Mouse (Mus musculus) spleen, postnatal 4 days (tissue): ENCODE results near the gene Cnst.
"Not testable (repeated sequence)": the region's sequence is repeated elsewhere in the genome, so short reads cannot be mapped to it uniquely, and the experiment has no call there.

Source experiments
- DNase-seq, 2 experiments: peaks; one replicate each; pipeline ENCODE4 v3.0.0; 2022; ENCODE audit warnings: low spot score in 2 of 2

The Cnst gene

DNA sequence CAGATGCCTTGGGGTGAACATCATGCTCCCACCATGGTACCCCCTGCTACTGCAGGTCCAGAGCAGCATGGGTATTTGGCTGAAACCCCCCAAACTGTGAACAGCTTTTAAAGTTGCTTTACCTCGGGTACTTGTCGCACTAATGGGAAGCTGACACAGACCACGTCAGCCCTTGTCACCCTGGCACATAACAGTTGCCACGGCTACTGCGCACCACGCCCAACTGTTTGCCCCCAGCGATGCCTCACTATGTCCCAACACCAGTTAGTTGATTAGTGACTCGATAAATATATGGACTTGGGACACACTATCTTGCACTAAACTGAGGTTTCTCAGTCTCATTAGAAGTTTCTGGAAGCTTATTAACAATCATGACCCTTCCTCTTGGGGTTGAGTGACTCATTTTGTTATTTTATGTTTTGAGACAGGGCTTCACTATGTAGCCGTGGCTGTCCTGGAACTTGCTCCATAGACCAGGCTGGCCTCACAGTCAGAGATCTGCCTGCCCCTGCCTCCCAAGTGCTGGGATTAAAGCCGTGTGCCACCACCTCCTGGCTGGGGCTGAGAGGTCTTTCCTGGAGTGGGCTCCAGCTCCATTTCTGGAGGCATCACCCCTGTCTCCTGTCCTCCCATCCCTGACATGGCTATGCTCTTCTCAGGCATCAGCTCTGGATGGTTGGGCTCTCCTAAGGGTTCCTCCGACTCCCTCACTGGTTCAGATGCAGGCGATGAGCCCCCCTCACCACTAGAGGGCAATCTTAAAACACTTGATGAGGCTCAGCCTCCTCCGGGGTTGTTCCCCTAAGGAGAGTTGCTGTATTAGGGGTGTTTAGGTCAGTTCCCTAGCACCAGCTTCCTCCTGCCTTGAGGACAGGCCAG, 99.2 kb downstream of the Cnst start:
- peak; percentile 76 to 87 for DNase-seq

DNA sequence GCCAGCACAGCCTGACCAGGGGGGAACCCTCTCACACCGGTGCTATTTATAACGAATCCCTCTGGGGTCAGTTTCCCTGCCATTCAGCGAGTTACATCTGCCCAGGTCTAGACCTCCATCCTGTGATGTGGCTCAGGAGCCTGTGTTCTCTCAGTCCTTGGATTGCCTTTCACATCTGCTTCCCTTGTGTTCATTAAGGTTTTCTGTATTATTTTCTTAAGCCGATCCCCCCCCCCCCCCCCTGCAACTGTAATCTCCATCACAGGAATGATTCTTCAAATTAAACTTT, 99.8 kb downstream of the Cnst start:
- no peak for DNase-seq

DNA sequence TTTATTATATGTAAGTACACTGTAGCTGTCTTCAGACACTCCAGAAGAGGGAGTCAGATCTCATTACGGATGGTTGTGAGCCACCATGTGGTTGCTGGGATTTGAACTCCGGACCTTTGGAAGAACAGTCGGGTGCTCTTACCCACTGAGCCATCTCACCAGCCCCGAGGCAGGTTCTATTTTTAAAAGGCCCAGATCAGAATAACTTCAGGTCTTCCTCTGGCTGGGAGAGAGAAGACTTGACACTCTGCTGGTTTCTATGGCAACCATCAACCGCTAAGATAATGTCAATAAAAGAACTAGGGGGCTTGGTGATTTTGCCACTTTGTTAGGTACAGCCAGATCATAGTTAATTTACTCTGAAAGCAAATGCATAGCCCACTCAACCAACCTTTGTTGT, 102.5 kb downstream of the Cnst start:
- DNase-seq, result not testable (repeated sequence)

DNA sequence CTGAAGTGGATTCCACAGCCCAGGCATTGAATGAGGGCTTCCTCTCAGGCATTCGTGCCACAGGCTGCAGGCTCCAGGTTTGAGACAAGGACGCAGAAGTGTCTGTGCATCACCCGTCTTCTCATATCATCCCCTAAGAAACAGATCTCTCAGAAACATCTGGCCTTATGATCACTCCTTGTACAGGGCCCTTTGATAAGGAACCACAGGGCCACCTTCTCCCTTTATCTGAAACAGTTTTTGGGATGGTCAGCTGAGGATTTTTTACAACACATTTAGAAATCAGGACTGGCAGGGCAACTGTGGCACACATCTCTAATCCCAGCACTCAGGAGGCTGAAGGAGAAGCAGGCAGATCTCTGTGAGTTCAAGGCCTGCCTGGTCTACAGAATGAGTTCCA, 103.2 kb downstream of the Cnst start:
- peak in 1 of 2 experiments; percentile 49 for DNase-seq

DNA sequence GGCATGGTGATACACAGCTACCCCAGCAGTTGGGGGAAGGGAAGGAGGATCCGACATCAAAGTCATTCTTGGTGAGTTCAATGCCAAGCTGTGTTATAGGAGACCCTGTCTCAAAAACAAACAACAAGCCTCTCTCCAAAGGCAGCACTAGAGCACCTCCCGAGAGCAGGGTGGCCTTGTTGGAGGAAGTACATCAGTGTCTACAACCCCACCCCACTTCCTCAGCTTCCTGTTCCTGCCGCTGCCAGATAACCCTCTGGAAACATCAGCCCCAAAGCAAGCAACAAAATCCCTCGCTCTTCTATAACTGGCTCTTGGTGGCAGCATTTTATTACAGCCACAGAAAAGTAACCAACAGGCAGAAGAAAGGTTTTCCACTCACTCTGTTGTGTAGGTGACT, 104.1 kb downstream of the Cnst start:
- peak in 1 of 2 experiments; percentile 57 for DNase-seq

DNA sequence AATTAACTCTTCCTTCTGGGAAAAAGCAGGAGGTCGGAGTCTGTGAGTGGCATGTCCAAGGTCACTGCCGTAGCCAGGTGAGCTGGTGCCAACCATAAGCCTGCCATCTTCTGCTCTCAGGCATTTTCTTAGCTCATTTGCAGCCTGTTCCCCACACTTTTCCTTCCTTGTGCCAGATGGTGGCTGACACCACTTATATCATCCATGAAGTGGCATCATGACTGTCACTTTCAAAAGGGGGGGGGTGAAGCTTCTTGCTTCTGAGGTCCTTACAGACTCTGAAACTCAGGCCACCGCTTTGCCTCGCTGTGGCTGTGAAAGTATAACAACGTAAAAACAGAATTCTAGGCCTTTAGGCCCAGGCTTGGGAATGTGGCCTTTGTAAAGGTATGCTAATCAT, 105.1 kb downstream of the Cnst start:
- peak in 1 of 2 experiments; percentile 44 for DNase-seq

DNA sequence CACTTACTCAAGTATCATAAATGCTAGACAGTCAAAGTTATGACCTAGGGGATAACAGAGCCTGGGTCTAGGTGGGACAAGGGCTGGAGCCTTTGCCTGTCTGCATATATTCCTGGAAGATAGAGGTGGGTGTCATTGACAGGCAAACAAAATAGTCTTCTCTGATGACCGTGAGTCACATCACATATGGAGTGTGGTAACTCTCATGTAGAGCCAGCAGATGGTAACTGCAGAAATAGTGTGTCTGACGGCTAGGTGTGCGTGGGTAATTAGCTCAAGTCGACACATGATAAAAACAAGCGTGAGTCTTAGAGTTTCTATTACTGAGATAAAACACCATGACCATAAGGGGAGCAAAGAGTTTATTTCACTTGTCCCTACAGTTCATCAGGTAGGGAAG, 116.9 kb downstream of the Cnst start:
- DNase-seq, result no peak

DNA sequence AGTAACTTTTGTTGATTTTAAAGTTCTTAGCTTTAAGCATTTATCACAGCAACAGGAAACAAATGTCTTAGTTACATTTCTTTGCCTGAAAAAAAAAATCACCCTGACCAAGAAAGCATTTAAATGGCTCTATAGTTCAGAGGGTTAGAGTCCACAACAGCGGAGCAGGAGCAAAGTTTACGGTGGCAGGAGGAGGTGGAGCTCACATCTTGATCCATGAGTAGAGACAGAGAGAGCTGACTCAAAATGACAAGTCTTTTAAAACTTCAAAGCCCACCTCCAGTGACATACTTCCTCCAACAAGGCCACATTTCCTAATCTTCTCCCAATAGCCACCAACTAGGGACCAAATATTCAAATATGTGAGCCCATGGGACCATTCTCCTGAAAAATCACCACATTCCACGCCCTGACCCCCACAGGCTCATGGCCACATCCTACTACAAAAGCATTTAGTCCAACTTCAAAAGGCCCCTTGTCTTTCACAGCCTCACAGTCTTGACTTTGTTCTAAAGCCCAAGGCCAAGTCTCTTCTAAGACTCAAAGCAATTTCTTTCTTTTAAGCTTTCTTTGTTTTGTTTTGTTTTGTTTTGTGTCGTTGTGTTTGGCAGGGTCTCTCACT, 118.2 kb downstream of the Cnst start:
- no peak for DNase-seq

DNA sequence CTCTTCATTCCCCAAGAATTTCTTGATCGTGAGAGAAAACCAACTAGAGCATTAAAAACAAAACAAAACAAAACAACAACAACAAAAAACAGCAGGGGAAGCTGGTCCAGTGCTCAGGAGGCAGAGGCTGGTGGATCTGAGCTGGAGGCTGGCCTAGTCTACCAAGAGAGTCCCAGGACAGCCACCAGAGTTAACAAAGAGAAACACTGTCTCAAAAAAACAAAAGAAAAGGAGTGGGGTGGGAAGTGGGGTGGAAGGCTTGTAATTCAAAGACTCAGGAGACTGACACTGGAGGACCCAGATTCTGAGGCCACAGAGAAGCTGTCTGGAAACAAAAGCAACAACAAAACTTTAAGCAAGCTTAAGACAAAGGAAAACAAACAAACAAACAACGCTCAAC, 120.8 kb downstream of the Cnst start:
- no peak for DNase-seq

DNA sequence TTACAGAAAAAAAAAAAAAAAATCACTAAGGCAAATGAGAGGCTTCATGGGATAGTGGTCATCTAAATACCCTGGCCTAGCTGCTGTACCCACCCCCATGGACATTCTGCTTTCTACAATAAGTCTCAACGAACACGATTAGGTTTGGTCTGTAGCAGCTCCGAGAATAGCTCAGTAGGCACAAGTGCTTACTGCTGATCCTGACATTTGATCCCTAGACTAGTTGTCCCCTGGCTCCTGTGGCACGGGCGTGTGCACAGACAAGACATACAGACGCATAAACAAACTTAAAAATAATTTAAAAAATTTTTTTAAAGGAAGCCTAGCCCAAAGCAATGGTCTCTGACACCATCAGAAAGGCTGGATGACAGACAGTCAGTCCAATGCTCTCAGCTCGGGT, 121.3 kb downstream of the Cnst start:
- no peak for DNase-seq

DNA sequence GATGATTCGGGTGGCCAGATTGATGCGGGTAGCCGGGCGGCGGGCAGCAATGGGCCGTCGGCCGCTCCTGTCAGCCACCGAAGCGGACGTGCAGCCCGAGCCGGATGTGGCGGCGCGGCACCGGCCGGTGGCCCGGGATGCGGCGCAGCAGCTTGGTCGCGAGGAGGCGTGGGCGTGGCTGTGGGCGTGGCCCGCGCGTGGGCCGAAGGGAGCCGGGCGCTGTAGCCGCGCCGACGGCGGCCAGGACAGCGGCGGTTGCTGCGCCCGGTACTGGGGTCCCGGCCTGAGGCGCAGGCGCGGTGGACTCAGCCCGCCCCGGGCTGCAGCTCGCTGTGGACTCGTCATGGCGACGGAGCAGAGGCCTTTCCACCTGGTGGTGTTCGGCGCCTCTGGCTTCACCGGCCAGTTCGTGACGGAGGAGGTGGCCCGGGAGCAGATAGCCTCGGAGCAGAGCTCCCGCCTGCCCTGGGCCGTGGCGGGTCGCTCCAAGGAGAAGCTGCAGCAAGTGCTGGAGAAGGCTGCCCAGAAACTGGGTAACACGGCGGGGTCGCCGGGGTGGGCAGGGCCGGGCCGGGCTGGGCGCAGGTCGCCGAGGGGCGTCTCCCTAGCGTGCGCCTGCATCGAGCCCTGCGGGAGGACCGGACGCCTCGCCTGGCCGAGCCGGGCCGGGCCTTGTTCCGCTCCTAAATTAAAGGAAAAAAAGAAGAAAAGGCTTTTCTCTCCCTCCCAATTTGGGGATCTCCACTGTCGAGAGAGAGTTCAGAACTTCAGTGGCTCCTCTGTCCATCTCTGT, 122.0 kb downstream of the Cnst start, which contains the start of gene Sccpdh:
Sccpdh (plus strand) TSS at position 198 of the 793 bp plus-strand sequence.
- DNase-seq, result peak; percentile 83 to 91

DNA sequence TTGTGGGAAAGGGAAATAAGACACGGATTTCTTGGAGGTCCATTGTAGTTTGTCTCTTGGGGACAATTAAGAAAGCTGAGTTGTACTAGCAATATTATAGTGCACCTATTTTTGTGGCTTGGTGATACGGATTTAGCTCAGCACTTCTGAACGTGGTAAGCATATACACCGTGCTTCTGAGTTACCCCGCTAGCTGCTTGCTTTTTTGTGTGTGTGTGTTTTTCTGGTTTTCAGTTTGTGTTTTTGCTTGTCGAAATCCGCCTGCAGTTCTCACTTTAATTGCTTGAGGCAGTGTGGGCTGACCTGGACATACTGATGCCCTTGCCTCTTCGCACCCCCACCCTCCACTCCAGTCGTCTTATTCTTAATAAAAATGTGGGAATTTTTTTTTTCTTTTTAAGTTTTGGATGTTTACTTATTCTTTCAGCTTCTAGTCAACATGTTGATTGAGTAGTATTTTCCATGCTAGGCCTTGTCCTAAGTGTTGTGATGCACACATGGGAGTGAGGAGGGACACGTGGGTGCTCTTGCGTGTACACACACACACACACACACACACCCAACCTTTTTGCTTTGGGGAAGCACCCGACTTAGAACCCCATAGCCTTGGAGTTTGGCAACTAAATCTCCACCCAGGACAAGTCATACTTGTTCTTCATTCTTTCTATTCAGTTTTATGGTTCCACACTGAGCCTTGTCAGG, 122.8 kb downstream of the Cnst start:
- DNase-seq, result no peak

DNA sequence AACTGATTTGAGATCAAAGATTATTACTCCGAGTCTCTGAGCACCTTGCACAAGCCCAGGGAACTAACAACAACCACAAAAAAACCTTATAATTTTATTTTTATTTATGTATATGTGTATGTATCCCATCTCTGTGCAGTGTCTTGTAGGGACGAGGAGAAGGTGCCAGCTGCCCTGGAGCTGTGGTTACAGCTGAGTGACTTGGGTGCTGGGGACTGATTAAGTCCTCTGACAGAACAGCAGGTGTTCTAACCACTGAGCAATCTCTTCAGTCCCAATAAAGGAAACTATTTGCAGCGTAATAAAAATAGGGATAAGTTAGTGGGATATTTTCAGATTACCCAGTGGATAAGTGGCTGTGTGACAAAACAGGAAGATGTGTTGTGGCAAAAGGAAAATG, 128.2 kb downstream of the Cnst start:
- DNase-seq, result no peak

DNA sequence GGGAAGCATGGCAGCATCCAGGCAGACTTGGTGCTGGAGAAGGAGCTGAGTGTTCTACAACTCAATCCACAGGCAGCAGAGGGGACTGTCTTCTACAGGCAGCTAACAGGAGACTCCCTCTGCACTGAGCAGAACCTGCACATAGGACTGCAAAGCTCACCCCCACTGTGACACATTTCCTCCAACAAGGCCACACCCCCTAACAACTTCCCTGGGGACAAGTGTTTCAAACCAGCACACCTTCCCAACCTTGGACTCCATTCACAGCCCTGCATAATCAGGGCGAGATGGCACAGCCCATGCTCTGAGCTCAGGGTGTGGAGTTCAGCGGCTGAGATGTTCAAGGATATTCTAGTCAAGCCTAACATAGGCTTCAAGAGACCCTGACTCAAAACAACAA, 130.9 kb downstream of the Cnst start:
- no peak for DNase-seq
